Mouse (Mus musculus): ENCODE measurements at regions not wholly inside any gene's neighbourhood (a gene's known extent, or its start where the extent isn't known, plus 50 kb on each side); places are given as distances from the start of the nearest gene placed in this dataset.

DNA sequence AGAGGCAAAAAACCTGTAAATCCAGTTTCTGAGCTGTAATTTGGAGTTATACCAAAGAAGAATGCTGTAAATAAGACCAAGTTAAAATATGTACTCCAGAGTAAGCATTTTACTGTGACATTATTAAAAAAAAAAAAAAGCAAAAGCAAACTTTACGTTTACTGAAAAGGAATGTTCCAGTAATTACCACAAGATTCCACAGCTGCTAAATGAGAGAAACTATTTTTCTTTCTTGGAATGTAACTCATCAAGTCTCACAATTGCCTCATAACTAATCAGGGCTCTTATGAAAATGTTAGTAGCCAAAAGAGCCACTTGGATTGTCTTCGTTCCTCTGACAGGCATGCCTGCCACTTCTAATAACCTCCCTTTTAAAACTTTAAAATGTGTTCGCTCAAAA lies 210.5 kb upstream of the Cited2 start:
- DNase-seq, result no peak

DNA sequence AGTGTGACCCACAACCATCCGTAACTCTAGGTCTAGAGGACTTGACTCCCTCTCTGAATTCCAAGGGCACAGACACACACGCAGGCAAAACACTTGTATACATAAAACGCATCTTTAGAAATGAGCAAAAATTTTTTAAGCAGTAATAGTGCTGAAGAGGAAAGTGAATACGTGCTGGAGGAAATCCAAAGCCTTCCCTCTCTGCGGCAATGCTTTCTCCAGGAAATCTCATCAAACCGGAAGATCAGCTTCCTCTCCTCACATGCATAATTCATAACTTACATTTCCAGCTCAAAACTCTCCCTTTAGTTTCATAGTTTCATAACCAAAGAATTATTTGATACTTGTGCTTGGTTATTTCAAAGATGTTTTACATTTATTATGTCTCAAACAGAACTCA lies 209.3 kb upstream of the Cited2 start:
- no peak for TF ChIP-seq CTCF (IDR thresholded peaks at IDR 0.05)
- Histone ChIP-seq H3K4me3 (no peak overlapping the region), H3K27ac (no peak overlapping the region)
- intact Hi-C loops (cut with DNase I), result no loop called here
- no peak for DNase-seq

More for the DNA sequence above, 210.5 kb upstream of the Cited2 start:
- no peak overlapping the region for H3K4me3 ChIP-seq
- TF ChIP-seq CTCF (IDR thresholded peaks at IDR 0.05), result no peak
- intact Hi-C loops (cut with DNase I), result no loop called here
- H3K27ac ChIP-seq, result no peak overlapping the region

DNA sequence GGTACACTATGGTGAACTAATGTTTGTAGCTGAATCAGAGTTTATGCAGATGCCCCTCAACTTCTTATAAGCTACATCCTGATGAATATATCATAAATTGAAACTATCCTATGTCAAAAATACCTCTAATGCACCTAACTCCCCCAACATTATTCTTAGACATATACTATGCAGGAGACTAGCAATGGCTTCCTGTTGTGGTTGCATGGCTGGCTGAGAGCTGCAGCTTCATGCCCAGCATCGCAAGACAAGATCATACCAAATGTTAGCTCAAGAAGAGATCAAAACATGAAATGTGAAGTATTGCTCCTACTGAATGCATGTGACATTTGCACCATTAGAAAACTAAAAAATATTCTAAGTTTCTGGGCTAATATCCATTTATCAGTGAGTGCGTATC lies 206.9 kb upstream of the Cited2 start:
- Histone ChIP-seq H3K27ac (no peak overlapping the region), H3K4me3 (no peak overlapping the region)
- no peak for DNase-seq
- TF ChIP-seq CTCF (IDR thresholded peaks at IDR 0.05), result no peak
- intact Hi-C loops (cut with DNase I), result no loop called here

DNA sequence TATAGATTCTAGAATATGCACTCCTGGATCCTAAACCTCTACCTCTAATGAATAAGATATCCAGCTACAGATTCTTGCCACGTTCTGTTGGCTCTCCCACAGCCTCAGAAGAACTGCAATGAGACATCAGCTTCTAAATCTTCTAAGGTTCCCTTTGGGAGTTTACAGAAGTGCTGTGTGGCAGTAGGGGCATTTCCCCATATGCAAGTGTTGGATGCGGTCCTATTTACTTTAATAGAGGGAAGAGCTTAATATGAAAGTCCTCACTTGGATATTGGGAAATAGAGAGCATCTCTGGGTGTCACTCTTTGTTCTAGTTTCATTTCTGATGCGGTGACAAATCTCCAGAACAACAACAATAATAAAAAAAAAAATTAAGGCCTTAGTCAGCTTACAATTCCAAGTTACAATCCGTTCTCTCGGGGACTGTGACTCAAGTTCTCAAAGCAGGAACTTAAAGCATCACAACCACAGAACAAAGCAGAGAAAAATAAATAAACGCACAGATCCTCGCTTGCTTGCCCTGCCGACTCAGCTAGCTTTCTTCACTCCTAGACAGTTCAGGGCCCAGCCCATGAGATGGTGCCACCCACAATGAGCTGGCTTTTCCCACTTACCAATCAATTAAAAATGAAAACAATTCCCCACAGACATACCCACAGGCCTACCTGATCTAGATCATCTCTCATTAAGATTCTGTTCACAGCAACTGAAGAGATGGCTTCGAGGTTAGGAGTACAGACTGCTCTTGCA lies 204.4 kb upstream of the Cited2 start:
- Histone ChIP-seq H3K4me3 (no peak overlapping the region), H3K27ac (peak overlapping the region; percentile 46; the same call in 1 of the 2 replicates)
- DNase-seq, result no peak
- intact Hi-C loops (cut with DNase I), result no loop called here
- no peak for TF ChIP-seq CTCF (IDR thresholded peaks at IDR 0.05)

DNA sequence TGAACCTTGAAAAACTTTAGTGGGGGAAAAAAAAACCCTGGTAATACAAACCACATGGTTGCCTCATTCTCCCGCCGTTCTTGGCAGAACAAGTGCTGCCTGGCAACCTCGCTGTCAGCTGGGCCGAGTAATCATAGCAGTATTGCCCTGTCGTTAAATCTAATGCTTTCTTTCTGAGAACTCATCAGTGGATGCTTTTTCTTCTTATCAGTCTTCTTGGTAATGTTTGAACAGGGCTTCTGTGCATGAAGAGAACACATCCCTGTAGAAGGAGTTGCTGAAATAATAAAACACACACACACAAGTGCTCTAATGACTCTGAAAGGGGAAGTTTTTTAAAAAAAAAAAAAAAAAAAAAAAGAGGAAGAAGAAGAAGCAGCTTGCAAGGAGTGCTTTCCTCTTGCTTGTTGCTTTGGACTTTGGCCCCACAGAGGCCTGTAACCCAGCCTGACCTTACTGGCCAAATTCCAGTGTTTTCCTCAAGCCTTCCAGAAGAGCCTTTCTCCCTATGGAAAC lies 200.9 kb upstream of the Cited2 start:
- peak overlapping the region; percentile 72 for H3K27ac ChIP-seq
- no peak for TF ChIP-seq CTCF (IDR thresholded peaks at IDR 0.05)
- intact Hi-C loops (cut with DNase I), result loop anchor here (5.0 kb wide), 1 partner anchor 200 kb away; the partner anchor contains the start of gene Cited2
- H3K4me3 ChIP-seq, result peak overlapping the region; percentile 45
- peak; percentile 88 for DNase-seq

DNA sequence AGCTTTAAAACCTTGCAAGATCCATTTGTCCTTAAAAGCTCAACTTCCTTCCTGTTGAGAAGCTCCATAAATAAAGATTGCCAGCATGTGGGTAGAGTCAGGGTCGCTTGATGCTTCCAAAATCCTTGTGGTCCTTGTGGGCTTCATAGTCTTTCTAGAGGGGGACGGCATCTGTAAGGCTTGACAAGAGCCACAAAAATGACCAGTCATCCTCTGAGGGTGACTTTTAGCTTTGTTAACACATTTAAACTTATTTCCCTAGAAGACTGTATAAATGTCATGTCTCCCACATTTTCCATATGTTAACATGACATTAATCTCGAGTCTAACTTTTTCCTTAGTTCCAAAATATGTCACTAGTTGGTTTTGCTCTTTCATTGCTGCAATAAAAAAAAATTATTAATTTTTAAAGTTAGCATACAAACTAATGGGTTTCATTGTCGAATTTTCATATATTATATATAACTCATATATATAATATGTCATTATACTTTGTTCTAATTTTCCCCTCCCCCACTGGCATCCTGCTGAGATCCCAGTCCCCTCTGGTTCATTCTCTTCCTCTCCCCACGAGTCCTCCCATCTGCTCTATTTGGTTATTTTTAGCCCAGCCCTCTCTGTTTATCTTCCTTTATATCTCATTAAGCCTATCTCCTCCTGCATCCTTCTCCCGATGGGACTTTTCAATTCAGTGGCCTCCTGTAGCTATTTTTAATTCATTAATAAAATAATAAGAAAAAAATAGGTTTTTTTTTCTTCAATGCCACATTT lies 199.3 kb upstream of the Cited2 start:
- TF ChIP-seq CTCF (IDR thresholded peaks at IDR 0.05), result no peak
- no peak for DNase-seq
- H3K27ac ChIP-seq, result no peak overlapping the region
- H3K4me3 ChIP-seq, result no peak overlapping the region
- intact Hi-C loops (cut with DNase I), result loop anchor here (5.0 kb wide), 1 partner anchor 199 kb away; the partner anchor contains the start of gene Cited2

DNA sequence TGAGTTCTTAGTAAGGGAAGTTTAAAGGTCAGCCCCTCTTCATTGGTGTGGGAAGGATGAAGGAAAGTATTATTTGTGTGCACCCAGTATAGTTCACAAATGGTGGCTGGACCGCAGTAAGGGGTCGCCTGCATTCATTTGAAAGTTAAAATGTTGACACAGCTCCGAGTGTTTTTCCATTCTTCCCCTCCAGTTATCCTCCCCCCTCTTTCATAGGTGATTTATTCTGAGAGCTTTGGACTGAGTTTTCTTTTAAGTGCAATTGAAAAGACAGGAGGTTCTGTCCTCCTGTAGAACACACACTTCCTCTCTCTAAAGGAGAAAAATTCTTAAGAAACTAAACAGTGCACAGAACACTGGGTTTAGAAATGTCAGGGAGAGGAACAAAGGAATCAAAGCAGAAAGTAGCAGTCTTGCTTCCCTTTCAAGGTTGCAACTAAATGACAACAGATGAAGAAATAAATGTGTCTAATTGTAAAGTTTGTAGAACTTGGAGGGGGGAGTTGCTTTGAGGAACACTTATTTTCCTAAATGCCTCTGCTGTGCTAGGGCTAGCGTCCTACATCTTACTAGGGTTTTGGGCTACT lies 195.8 kb upstream of the Cited2 start:
- no peak for DNase-seq
- H3K27ac ChIP-seq, result no peak overlapping the region
- H3K4me3 ChIP-seq, result no peak overlapping the region
- intact Hi-C loops (cut with DNase I), result no loop called here
- no peak for TF ChIP-seq CTCF (IDR thresholded peaks at IDR 0.05)

DNA sequence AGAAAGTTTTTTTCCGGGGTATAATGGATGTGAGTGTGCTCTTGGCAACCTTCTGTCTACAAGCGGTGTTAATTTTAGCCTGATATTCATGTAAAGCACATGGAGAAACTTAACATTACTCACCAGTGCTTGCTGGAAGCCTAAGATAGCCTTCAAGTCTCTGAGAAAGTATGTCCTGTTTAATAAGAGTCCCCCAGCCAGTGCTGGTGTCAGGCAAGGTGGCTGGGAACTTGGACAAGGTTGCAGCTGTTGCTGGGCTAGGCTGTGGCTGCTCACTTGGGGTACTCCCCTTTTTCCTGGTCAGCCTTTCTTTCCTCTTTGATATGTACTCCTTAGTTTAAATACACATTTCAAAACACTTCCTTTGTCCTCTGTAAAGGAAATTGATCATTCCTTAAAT lies 194.9 kb upstream of the Cited2 start:
- peak overlapping the region; percentile 13; the same call in 1 of the 2 replicates for H3K27ac ChIP-seq
- TF ChIP-seq CTCF (IDR thresholded peaks at IDR 0.05), result no peak
- DNase-seq, result peak; percentile 44
- H3K4me3 ChIP-seq, result peak overlapping the region; percentile 17
- intact Hi-C loops (cut with DNase I), result no loop called here

DNA sequence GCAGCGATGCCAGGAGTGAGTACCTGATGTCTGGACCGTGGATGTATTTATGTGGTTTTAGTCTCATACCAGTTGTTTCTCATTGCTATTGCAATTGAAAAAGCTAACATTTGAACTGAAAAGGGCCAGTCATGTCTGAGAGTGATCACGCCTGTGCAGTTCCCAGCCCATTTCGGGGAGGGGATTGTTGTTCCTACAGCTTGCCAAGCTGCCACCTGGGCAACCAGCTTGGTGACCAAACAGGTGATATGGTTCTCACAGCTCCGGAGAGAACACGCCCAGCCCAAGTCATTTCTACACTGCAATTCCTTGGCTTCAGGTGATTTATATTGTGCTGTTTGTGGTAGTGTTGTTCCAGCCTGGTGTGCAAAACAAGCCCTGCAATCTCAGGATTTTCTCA lies 194.2 kb upstream of the Cited2 start:
- no peak for DNase-seq
- H3K27ac ChIP-seq, result no peak overlapping the region
- intact Hi-C loops (cut with DNase I), result no loop called here
- H3K4me3 ChIP-seq, result no peak overlapping the region
- no peak for TF ChIP-seq CTCF (IDR thresholded peaks at IDR 0.05)

DNA sequence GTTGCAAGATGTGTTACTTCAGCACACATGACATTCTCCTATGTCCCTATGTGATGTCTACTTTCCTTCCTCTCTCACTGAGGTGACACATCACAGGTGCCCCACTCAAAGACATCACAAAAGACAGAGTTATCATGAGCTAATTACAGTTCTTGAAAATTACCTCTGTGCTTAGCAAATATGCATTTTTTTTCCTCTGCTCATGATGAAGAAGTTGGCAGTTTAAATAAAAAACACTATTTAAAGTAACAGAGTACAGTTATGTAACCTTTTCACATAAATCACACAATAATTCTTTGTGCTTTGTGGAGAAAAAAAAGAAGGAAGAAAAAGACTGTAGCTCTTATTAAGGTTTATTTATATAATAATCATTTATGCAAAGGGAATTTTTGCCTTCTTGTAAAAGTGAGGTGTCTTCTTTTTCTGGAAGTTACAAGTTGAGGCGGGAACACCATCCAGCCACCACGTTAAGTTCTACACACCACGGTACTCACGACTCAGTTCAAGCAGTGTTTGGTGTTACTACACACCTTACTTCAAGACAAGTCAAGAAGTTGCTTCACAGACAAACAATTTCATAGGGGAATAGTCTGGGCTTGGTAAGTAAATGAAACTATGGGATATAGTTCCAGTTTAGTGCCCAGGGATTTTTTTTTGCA lies 193.0 kb upstream of the Cited2 start:
- intact Hi-C loops (cut with DNase I), result no loop called here
- DNase-seq, result no peak
- H3K4me3 ChIP-seq, result no peak overlapping the region
- H3K27ac ChIP-seq, result no peak overlapping the region
- no peak for TF ChIP-seq CTCF (IDR thresholded peaks at IDR 0.05)

DNA sequence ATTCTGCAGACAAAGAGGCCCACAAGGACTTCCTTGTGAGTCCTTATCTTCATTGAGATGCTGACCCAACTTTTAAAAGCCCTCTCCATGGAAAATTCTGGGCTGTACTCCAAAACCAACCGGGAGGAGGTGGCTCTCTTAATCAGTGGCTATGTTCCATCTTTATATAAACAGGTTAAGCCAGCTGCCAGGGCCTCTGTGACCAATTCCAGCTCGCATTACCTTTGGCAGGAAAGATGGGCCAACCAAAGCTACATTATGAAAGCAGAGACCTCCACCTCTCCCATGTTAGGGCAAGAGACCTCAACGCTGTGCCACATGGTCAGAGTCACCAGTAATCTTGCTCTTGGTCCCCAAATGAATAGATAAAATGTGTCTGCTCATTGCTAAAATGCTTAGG lies 192.0 kb upstream of the Cited2 start:
- intact Hi-C loops (cut with DNase I), result no loop called here
- H3K27ac ChIP-seq, result no peak overlapping the region
- H3K4me3 ChIP-seq, result no peak overlapping the region
- TF ChIP-seq CTCF (IDR thresholded peaks at IDR 0.05), result no peak
- no peak for DNase-seq

DNA sequence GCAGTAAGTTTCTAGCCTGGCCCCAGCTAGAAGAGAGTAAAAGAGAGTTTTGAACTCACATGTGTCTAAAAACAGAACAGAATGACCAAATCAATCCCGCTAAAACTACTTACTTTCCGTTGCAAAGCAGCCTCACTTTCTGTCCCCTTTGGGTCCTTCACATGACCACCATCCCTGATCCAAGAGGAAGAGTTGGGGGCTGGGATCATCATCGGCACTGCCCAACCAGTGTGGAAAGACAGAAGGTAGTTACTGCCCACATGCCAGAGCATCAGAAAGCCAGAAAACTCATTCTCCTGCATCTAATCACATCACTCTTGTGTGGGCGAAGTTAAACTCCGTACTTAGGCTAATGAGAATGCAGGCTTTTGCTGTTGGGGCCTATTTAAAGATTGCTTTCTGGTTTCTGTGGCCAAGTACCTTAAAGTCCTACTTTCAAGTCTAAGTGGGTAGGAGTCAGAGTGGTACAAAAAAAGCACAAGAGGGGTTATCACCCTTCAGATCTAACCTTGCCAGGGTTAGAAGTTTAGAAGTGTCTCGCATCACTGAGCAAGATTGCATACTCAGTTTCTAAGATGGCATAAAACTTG lies 184.0 kb upstream of the Cited2 start:
- TF ChIP-seq CTCF (IDR thresholded peaks at IDR 0.05), result no peak
- DNase-seq, result no peak
- intact Hi-C loops (cut with DNase I), result no loop called here
- Histone ChIP-seq H3K27ac (no peak overlapping the region), H3K4me3 (no peak overlapping the region)

All from gastrocnemius, adult 2 months (tissue).